Mouse (Mus musculus) urinary bladder, postnatal 25 days (tissue): ENCODE data around the gene Dync1h1.
A peak's percentile ranks its signal among the peaks of the same experiment; 100 is the strongest.
"Not testable (repeated sequence)": the region's sequence is repeated elsewhere in the genome, so short reads cannot be mapped to it uniquely, and the experiment has no call there.

Source experiments
- DNase-seq: peaks from one replicate; pipeline ENCODE4 v3.0.0; 2022; ENCODE audit warnings: low spot score

Dync1h1 gene

DNA sequence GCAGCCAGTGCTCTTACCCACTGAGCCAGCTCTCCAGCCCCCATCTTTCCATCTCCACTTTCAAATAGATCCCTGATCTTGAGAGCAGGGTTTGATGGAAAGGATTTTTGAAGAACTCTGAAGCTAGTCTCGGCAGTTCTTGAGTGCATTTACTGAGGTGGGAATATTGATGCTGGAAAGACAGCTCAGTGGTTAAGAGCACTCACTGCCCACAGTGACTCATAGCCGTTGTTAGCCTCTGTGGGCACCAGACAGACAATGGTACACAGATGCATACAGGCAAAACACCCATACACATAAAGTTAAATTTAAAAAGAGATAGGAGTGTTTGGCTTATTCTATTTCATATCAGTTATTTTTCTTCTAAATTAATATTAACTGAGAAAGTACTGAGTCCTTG lies 5.4 kb downstream of the Dync1h1 start:
- DNase-seq = no peak

DNA sequence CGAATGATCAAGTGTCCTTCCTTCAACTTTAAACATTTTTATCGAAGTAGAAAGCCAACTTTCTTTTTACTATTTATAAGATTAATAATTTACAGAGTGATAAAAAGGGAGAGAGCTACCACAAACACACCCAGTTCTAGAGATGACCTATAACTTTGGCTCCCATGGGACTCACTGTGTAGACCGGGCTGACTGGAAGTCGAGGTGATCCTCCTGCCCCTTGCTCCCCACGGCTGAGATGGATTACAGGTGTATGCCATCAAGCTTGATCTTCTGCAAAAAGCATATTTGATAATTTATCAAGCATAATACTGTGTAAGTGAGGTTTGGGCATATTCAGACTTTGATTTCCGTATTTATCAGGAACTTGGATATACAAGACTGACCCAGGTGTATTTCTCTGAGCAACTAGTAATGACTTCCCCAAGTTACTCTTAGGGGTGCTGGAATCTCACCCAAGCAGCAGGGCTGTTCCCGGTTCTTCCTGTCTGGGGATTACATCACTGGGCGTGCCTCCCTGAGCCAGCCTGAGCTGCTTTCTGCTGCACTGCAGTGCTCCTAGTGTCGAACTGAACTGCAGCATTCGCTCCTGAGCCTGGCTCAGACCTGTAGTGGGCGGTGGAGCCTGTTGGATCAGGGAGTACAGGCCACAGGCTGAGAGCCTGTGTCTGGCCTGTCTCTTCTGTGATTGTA lies 7.4 kb downstream of the Dync1h1 start:
- peak; percentile 51 for DNase-seq

DNA sequence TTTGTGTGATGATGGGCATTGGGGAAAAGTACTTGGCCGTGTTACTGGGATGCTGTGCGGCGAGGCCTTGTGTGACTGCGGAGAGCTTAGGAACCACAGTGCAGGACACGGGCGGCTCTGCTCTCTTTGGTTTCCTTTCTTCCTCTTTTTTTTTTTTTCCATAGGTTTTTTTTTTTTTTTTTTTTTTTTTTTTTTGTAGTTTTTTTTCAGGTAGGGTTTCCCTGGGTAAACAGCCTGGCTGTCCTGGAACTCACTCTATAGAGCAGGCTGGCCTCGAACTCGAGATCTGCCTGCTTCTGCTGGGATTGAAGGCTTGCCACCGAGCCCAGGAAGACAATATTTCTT lies 7.9 kb downstream of the Dync1h1 start:
- DNase-seq = no peak

DNA sequence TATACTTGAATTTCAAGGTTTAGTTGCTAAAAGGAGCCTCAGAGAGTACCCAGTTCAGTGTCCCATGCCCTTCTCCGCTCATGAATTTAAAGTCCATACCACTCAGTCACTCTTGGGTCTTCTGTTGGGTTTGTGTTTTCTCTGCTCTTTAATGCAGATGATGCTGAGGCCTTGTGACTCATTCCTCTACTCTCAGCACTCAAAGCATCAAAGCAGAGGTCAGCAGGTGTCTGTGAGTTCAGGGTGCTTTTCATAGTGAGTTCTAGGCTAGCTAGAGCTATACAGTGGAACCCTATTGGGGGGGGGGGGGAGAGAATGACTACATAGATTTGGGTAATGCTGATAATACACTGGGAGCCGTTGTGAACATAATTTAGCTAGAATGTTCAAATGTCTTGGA lies 9.5 kb downstream of the Dync1h1 start:
- no peak for DNase-seq

DNA sequence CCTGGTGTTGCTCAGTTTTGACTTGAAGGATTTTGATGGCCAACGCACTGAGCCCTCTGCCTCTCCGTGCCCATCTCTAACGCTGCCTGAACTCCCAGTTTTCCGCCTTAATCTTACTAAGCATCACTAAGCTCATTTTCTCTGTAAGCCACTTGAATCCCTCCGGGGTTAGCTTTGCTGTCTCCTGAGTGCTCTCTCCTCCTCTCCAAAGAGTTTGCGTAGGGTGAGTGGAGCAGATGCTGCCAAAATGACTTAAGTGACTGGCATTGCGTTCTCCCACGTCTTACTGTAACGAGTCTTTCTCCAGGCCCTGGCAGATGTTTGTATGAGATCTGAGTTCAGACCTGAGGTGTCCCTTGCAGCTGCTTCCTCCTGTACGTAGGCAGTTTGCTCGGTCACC lies 28.8 kb downstream of the Dync1h1 start:
- DNase-seq = no peak

DNA sequence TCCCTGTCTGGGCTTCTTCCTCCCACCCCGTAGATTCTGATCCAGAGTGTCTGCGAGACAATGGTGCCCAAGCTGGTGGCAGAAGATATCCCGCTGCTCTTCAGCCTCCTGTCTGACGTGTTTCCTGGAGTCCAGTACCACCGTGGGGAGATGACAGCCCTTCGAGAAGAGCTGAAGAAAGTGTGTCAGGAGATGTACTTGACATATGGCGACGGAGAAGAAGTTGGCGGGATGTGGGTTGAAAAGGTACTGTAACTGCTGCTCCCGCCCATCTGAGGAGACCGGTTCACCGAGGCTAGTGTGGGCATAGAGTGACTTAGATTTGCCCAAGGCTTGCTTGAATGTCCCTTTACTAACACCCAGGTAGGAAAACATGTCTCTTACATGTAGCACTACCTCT lies 35.0 kb downstream of the Dync1h1 start:
- DNase-seq = no peak

DNA sequence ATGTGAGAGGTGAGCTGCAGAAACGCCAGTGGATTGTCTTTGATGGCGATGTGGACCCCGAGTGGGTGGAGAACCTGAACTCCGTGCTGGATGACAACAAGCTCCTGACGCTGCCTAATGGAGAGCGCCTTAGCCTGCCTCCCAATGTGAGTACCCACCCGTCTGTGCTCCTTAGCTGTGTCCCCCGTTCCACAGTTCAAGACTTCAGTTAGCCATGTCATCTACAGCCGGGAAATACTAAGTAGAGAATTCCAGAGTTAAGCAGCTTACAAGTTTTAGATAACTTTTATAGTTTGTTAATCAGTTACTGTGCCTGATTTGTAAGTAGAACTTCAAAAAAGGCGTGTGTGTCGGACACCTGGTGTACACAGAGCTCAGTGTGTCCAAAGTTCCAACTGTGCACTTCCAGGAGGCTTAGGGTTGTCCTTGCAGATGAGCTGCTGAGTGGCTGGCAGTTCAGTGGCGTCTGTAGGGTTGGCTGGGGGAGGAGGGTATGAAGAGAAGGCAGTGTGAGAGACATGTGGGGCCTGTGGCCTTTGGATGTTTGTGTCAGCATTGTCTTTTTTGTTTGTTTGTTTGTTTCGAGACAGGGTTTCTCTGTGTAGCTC lies 36.4 kb downstream of the Dync1h1 start:
- no peak for DNase-seq

DNA sequence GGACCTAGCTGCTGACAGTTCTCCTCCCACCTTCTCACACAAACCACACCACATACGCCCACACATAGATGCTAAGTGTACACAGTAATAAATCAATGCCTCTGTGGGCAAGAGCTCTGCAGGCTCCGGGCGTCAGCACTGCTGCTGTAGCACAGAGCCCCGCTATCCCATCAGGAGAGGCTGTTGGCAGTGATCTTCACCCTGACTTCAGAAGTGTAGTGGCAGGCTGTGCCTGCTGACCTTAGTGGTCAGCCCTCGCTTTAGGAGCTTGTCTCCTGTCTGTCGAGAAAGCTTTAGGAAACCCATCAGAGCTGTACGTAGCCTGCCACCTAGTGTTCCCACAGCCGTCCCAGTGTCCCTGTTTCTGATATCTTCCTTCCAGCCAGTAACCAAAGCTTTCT lies 49.0 kb downstream of the Dync1h1 start:
- no peak for DNase-seq

DNA sequence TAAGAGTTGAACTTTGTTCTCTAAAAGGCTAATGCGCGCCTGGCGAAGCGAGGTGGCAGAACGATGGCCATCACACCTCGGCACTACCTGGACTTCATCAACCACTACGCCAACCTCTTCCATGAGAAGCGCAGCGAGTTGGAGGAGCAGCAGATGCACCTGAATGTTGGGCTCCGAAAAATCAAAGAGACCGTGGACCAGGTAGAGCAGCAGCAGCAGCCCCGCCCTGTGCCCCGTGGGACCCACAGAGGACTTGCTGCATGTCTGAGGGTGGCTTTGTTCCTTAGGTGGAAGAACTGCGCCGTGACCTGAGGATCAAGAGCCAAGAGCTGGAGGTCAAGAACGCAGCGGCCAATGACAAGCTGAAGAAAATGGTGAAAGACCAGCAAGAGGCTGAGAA lies 50.2 kb downstream of the Dync1h1 start:
- DNase-seq = no peak

DNA sequence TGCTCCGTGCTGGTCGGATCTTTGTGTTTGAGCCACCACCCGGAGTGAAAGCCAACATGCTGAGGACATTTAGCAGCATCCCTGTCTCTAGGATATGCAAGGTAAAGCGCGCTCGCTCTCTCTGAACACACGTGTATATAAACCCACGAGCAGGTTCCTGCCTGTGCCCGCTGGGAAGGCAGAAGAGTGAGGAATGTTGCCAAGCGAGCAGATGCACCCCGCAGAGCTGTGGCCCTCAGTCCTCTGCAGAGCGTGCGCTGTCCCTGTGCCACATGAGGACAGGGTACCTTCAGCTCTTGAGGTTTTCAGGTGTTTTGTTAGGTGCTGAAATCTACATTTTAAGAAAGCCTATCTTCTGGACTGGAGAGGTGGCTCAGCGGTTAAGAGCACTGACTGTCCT lies 60.5 kb downstream of the Dync1h1 start:
- DNase-seq = no peak

DNA sequence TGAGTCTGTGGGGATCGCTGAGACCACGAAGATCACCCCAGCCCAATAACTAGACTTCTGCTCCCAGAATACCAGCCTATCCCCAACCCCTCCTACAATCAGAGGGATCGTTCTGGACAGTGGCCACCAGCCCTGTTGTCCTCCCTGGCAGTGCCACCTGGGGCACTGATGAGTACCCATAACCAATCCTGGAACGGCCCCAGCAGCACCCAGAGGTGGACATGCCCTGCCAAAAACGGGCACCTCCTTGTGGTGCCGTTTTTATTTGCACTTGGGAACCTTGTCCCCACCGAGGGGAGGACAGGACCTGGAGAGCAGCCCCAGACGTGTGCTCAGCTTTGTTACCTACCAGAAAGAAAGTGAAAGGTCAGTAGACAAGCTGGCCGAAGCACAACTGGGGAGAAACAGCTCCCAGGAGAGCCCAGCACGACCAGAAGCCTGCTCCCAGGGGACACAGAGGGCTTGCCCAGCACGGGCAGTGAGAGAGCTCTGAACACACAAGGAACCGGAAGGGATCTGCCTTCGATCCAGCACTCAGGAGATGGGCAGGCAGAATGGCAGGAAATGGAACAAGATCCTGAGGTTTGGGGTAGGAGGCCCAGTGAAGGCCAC lies 66.3 kb downstream of the Dync1h1 start:
- DNase-seq = no peak

DNA sequence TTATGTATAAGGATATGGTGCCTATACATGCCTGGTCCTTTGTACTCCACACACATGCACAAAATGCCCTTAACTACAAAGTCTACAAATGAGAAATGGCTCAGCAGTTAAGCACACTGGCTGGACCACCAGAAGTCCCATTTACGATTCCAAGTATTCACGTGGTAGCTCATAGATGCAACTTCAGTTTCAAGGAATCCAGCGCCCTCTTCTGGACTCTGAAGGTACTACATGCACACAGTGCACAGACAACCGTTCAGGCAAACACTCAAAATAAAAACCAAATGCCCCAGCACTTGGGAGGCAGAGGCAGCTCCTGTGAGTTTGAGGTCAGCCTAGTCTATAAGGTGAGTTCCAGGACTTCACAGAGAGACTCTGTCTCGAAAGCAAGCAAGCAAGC lies 73.0 kb downstream of the Dync1h1 start:
- no peak for DNase-seq

DNA sequence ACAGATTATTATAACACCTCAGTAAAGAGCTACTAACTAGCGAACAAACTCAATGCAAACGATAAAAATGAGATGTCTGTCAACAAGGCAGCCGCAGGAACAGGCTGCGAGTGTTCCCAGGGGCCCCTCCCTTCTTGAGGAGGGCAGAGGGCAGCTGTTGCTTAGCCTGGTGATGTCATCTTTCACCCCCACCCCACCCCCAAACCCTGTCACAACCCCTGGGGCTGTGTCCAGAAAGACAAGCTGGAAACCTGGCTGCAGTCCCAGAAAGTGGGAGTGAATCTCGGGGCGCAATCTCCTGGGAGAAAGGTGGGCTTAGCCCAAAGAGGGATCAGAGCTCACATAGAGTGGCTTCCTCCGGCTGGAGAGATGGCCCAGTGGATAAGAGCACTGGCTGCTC lies 79.9 kb downstream of the Dync1h1 start:
- no peak for DNase-seq

DNA sequence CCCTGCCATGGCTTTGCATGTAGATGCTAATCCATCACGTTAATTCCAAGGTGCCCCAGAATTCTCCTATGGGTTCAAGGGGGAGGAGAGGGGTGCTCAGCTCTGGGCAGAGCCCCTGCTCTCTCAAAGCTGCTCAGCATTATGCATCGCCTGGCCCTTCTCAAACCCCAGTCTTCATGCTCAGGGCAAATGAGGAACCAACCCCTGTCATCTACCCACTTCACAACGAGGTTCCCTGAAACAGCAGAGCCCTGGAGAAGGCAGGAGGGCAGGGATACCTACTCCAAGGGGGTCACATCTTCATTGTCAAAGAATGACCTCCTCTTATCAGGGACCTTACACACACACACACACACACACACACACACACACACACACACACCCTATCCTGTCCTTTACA lies 80.6 kb downstream of the Dync1h1 start:
- no peak for DNase-seq

DNA sequence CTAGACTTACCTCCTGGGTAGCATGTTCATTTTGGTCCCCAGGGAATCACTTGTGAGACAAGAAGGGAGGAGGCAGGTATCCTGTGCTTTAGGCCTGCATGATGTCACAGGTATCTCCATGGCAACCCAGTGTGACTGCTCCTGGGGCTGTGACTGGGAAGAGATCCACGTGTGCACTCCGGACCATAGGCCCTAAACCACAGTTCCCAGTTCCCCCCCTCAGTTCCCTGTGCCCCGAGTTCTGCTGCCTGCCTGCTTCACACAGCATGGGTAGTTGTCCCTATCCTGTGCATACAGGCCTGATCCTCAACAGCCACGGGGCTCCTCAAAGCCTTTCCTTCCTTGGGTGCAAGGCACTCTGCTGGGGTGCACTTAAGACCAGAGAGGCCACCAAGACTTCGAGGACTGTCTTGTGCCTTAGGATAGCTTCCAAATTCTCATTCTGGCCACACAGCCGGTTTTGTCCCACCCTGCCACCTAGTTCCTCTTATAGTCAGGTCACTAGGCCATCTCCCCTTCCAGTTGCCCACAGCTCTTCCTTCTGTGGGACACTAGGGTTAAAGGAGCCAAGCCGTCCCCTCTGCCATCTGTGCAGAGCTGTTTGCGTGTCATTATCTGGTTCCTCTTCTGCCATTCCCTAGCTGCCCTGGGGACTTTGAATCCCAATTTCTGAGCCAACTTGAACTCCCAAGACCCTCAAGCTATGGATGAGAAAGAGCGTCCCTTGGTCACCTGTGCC lies 81.5 kb downstream of the Dync1h1 start, which contains the start of gene 1700001K19Rik:
Gene 1700001K19Rik (minus strand): TSS at position 59 of the 739 bp plus-strand sequence.
- DNase-seq = no peak

DNA sequence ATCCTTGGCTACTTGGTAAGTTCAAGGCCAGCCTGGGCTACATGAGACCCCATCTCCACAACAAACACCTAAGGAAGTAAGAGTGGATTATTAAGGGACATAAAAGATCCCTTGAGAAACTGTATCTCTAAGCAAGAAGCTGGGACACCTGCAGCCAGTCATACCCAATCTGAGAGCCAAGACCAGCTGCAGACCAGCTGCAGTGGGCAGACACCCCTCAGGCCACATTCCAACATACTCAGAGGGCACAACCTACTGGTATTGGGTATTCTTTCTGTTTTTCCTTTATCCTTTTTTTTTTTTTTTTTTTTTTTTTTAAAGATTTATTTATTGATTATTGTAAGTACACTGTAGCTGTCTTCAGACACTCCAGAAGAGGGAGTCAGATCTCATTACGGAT lies 82.3 kb downstream of the Dync1h1 start:
- DNase-seq = no peak

DNA sequence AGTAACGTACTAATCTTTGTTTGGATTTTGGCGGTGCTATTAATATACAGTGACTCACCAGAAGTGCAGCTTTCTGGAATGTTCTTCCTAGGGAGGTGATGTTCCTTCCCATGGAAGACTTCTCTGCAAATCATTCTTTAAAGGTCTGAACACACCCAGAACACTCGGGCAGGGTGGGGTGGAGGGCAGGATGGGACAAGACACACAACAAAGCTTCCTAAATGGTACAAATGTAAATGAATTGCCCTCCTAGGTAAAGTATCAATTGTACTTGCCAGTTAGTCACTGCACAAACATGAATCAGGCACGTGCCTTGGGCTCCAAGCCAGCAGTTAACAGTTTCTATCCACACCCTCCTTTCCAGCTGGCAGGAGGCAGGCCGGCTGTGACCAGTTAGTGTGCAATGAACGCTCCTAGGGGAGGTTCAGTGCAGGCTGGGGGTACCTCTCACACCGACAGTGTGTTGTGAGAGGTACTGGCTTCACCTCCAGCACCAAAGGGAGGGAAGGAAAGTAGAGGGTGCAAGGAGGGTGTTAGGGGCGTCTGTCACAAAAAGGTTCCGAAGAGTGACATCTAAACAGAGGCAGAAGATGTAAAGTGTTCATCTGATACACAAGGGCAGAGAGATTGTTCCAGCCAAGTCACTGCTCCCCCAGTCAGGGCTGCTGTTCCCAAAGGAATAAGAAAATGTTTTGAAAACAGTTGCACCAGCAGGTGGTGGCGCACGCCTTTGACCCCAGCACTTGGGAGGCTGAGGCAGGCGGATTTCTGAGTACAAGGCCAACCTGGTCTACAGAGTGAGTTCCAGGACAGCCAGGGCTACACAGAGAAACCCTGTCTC lies 86.9 kb downstream of the Dync1h1 start:
- peak; percentile 63 for DNase-seq

DNA sequence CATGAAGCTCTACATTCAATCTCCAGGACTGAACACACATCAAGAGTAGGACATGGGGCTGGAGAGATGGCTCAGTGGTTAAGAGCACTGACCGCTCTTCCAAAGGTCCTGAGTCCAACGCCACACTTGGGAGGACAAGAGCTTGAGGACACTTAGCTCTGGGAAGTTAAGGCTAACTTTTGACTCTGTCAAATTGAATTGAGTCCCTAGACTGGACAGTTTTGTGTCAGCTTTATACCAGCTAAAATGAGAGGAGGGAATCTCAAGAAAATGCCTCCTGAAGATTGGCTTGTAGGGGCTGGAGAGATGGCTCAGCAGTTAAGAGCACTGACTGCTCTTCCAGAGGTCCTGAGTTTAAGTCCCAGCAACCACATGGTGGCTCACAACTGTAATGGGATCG lies 87.7 kb downstream of the Dync1h1 start:
- DNase-seq = not testable (repeated sequence)

DNA sequence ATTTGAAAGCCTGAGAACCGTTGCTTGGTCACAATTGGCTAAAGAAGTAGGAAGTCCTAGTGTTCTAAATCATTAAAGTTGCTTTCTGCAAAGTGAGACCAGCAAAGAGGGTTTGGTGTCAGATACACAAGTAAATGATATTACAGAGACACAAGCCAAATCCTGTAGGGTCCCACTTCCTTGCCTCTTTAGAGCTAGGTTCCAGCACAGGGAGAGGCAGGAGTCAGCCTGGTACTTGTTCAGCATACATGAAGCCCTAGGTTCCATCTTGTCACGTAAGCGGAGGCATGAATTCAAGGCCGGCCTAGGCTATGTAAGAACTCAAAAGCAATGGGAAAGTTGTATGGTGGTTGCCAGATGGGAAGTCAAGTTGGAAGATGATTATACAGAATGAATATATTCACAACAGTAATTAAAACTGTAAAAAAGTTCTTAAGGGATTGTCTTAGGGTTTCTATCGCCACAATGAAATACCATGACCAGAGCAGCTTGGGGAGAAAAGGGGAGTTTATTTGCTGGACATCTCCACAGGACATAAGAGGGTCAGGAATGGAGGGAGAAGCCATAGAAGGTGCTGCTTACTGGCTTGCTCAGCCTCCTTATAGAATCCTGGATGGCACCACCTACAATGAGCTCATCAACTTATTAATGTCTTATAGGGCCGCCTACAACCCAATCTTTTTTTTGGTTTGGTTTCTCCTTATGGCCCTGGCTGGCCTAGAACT lies 88.8 kb downstream of the Dync1h1 start:
- no peak for DNase-seq

DNA sequence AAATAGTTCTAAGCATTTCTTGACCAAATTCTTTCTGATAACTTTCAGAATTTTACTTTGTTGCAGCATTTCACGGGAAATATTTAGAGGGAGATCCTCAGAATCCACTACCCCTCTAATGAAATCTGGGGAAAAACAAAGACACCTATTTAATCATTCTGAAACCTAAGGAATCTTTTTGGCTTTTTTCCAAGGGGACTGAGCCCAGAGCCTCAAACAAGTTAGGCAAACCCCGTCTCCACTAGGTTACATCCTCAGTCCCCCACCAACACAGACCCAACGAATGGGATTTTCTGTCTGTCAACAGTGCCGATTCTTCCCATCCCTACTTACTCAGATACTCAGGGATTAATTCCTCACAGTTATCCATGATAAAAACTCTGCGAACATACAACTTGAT lies 92.1 kb downstream of the Dync1h1 start:
- DNase-seq = not testable (repeated sequence)

DNA sequence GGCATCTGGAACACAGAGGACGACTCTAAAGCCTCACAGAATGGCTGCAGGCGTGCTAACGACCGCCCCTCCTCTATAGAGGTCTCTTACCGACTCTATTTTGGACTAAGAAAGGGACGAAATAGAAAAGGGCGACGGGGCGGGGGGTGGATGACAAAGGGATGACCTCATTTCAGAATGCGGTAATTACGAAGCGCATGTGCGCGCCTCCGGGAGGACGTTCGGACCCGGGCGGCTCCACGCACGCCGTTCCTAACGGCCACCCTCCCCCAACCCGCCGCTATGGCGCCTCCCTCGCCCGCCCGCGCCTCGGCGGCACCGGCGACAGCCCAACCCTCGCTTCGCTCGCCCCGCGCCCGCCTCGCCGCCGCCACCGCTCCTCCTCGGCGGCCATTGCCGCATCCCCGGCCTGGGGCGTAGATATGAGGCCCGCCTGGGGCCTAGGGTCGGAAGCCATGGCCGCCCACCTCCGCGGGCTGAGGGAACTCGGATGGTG lies 94.5 kb downstream of the Dync1h1 start:
- peak; percentile 49 for DNase-seq
